Mouse (Mus musculus): ENCODE data around the gene Nrg4. TPM values are rescaled to one million over a fixed set of nuclear protein-coding genes. Genes with fewer than 3 reads are reported as not detected.

The Nrg4 gene
- polyA plus RNA-seq, 1 experiment from 2014 or later = 1.3 TPM

DNA sequence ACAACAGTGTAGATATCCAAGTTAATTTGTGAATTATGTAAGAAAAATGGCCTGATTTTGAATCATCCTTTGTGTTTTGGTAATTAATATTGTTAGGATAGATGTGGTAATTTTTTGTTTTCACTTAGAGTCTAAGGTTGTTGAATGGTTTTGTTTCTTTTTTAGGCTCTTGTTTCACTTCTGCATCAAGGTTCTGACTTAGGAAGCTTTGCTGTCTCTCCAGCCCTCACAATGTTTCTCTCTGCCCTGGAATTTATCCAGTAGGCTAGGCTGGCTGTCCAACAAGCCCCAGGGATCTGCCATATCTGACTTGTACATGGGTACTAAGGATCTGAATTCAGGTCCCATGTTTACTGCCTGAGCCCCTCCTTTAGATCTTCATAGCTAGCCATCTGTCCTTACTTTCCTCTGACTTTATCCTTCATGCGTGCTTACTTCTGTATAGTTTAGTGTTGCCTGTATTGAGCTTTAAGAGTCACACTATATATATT lies 154.4 kb downstream of the Nrg4 start:
- Histone ChIP-seq H3K27me3 (replicated peaks) (no peaks in the 10 kb centered on the region), H3K4me3 (no peak overlapping the region), H3K36me3 (peaks cover 16% of the 10 kb centered on the region; the same call in 1 of the 2 replicates), H3K27ac (no peak overlapping the region), H3K4me2 (replicated peaks) (no peak overlapping the region), H3K9me3 (no peaks in the 10 kb centered on the region), H3K9ac (no peak overlapping the region), H3K4me1 (no peaks in the 10 kb centered on the region)
- ATAC-seq (ENCODE audit: low FRiP score, low read depth) = no peak
- 100% methylated on average over 1 of the region's 1 CpGs for WGBS

GRCm38 (mm10) chr9:55170655-55171412 lies 155.8 kb downstream of the Nrg4 start:
- Histone ChIP-seq H3K27ac (no peak overlapping the region), H3K4me1 (no peaks in the 10 kb centered on the region), H3K9me3 (no peaks in the 10 kb centered on the region), H3K4me3 (no peak overlapping the region), H3K27me3 (replicated peaks) (no peaks in the 10 kb centered on the region), H3K36me3 (peaks cover 19% of the 10 kb centered on the region; the same call in 1 of the 2 replicates), H3K9ac (no peak overlapping the region), H3K4me2 (replicated peaks) (no peak overlapping the region)
- ATAC-seq (ENCODE audit: low FRiP score, low read depth) = no peak
- WGBS = 91% methylated on average over 7 of the region's 7 CpGs

Other genes starting within 250 kb of the Nrg4 start
- 52.7 and 54.5 TPM in 2 replicates for gene Ube2q2, start 178.0 kb downstream of the Nrg4 start, polyA plus RNA-seq (2016; fragmentation: Nextera tagmentation; extraction: Ambion mirVana)
- 80.7 and 82.8 TPM in 2 replicates for gene Fbxo22, start 117.9 kb downstream of the Nrg4 start, polyA plus RNA-seq (2016; fragmentation: Nextera tagmentation; extraction: Ambion mirVana)
- gene Tmem266, start 69 bp upstream of the Nrg4 start, polyA plus RNA-seq (2016; fragmentation: Nextera tagmentation; extraction: Ambion mirVana) = 1.7 and 2.0 TPM in 2 replicates
- gene Etfa, start 185.4 kb upstream of the Nrg4 start, polyA plus RNA-seq (2016; fragmentation: Nextera tagmentation; extraction: Ambion mirVana) = 120 and 124 TPM in 2 replicates
- gene Isl2, start 211.8 kb upstream of the Nrg4 start, polyA plus RNA-seq (2016; fragmentation: Nextera tagmentation; extraction: Ambion mirVana) = 46.4 and 62.5 TPM in 2 replicates